Mouse (Mus musculus) midbrain, embryonic 14.5 days (tissue): ENCODE results near the gene Sik3. TPM values are rescaled to one million over a fixed set of nuclear protein-coding genes. Genes with fewer than 3 reads are reported as not detected.
A peak's percentile ranks its signal among the peaks of the same experiment; 100 is the strongest.

ENCODE experiments used
- ATAC-seq: fragments of 200-750 bp; cut with Nextera tagmentation; 2 replicates; pipeline ENCODE4 v1.8.0; 2017; ENCODE audit warnings: moderate number of reproducible peaks, moderate library complexity; ENCODE audit not compliant: low FRiP score, low TSS enrichment
- DNase-seq: peaks from one replicate; pipeline ENCODE4 v3.0.0-alpha.2; 2015
- H3K27ac ChIP-seq: fragments of 300-500 bp; sonication (generic); replicated peaks from 2 replicates; pipeline ENCODE4 v1.5.1; 2014; ENCODE audit warnings: mild to moderate bottlenecking, low read depth, low read length, moderate library complexity
- H3K27me3 ChIP-seq: fragments of 300-500 bp; sonication (generic); 2 replicates; pipeline ENCODE4 v1.6.1; 2014; ENCODE audit warnings: low read length, control low read depth, mixed read lengths; ENCODE audit not compliant: control insufficient read depth, insufficient read depth
- H3K36me3 ChIP-seq: fragments of 300-500 bp; sonication (generic); 2 replicates; pipeline ENCODE4 v1.6.1; 2014; ENCODE audit warnings: low read length, control low read depth; ENCODE audit not compliant: control insufficient read depth, insufficient read depth
- H3K4me1 ChIP-seq: fragments of 300-500 bp; sonication (generic); 2 replicates; pipeline ENCODE4 v1.6.1; 2014; ENCODE audit warnings: mild to moderate bottlenecking, antibody characterized with exemption, low read length, control low read depth; ENCODE audit not compliant: control insufficient read depth, insufficient read depth
- H3K4me2 ChIP-seq: fragments of 300-500 bp; sonication (generic); 2 replicates; pipeline ENCODE4 v1.6.1; 2014; ENCODE audit warnings: mild to moderate bottlenecking, low read length, moderate library complexity
- H3K4me3 ChIP-seq: fragments of 300-500 bp; sonication (generic); replicated peaks from 2 replicates; pipeline ENCODE4 v1.5.1; 2014; ENCODE audit warnings: low read depth, low read length
- H3K9ac ChIP-seq: fragments of 300-500 bp; sonication (generic); replicated peaks from 2 replicates; pipeline ENCODE4 v1.6.1; 2014; ENCODE audit warnings: mild to moderate bottlenecking, low read length, moderate library complexity
- H3K9me3 ChIP-seq: fragments of 300-500 bp; sonication (generic); 2 replicates; pipeline ENCODE4 v1.6.1; 2016; ENCODE audit warnings: low read length, control low read depth, mixed read lengths; ENCODE audit not compliant: control insufficient read depth
- WGBS: fragments of 180-500 bp; shearing (Covaris S2); extraction: QIAGEN DNeasy Blood & Tissue Kit; methylation state at CpG from one replicate; pipeline ENCODE4 v1.1.7; 2014; 5-methylcytosine and 5-hydroxymethylcytosine counted together
- polyA plus RNA-seq: library from polyadenylated mRNA; unstranded; fragments of >200 nt; fragmentation: Nextera tagmentation; extraction: Ambion mirVana; gene quantifications from 2 replicates; pipeline ENCODE4 v1.2.1, GENCODE M21; 2014

The Sik3 gene
- polyA plus RNA-seq, 1 experiment from 2014 or later: 10.3 TPM

DNA sequence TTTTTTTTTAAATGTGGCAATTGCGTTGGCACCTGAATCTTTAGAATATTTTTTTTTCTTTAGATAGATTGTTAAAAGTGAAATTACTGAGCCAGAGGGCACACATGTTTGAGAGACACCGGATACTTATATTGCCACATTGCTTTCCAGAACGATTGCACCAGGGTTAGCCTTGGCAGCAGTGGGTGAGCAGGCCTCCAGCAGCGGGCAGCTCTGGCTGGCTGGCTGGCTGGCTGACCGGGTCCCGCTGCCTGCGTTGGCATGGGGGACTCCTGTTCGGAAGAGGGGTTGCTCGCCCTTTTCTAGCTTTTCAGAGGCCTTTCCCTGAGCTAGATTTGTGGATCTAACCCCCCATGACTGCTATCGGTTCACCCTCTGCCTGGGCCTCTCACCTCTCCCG lies 11.0 kb downstream of the Sik3 start:
- Histone ChIP-seq H3K9ac (no peak overlapping the region), H3K9me3 (no peaks in the 10 kb centered on the region), H3K4me2 (no peak overlapping the region), H3K4me3 (no peak overlapping the region), H3K27ac (no peak overlapping the region), H3K4me1 (no peaks in the 10 kb centered on the region), H3K27me3 (no peaks in the 10 kb centered on the region), H3K36me3 (0 out of 2 replicates have a peak, but pooled peaks cover 7% of the 10 kb centered on the region)
- DNase-seq (no peak), ATAC-seq (no peak)
- WGBS: 97% methylated on average over 11 of the region's 11 CpGs

DNA sequence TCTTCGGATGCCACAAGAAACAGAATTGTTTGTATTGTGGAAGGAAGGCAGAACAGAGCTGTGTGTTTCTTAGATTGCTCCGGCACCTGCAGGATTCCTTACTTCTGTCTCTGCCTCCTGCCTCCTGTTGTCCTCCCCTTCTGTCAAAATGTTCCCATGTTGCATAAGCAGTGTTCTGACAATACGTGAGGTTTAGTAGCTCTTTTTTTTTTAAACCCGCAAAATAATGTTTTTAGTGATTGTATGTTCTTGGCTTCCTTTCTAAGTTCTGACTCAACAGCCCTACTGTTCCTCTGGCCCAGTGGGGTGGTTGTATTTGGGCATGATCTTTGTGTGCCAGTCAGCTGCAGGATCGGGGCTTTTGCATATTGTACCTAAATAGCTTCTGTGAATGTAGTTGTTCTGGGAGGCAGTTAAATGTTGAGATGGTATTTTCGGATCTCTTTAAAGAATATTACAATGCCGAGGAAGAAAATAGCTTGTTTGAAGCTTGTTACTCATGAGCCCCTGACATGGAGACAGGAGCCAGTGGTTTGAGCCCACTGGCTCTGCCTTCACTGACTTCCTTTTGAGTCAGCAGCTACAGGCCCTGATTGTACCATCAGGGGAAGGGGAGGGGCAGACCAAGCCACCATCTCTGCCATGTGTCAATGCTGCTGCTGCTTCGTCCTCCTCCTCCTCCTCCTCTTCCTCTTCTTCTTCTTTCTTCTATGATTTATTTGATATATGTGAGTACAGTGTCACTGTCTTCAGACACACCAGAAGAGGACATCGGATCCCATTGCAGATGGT lies 13.6 kb downstream of the Sik3 start:
- no peak for ATAC-seq
- Histone ChIP-seq H3K9ac (no peak overlapping the region), H3K27me3 (no peaks in the 10 kb centered on the region), H3K4me1 (no peaks in the 10 kb centered on the region), H3K27ac (no peak overlapping the region), H3K4me3 (no peak overlapping the region), H3K36me3 (0 out of 2 replicates have a peak, but pooled peaks cover 4% of the 10 kb centered on the region), H3K4me2 (no peak overlapping the region), H3K9me3 (no peaks in the 10 kb centered on the region)
- DNase-seq: no peak
- WGBS: 90% methylated on average over 9 of the region's 9 CpGs

DNA sequence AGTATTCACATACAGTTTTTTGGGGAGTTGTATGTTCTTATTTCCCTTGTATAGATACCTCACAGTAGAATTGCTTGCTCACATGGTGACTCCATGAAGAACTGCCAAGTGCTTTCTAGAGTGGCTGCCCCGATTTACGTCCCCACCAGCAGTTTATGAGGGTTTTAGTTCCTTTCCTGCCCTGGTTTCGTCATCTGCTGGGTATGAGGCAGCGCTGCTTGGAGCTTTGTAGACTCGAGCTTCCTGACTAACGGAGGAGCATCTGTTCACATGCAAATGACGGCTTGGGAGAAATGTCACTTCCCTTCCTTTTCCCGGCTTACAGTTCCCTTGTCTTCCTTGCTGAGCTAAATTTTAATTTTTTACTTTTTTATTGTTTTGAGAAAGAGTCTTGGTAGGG lies 15.4 kb downstream of the Sik3 start:
- WGBS: 24% methylated on average over 8 of the region's 8 CpGs
- Histone ChIP-seq H3K4me3 (no peak overlapping the region), H3K27ac (no peak overlapping the region), H3K9ac (no peak overlapping the region), H3K4me2 (no peak overlapping the region), H3K27me3 (no peaks in the 10 kb centered on the region), H3K9me3 (no peaks in the 10 kb centered on the region), H3K4me1 (0 out of 2 replicates have a peak, but pooled peaks cover 6% of the 10 kb centered on the region), H3K36me3 (no peaks in the 10 kb centered on the region)
- DNase-seq: peak; percentile 17
- ATAC-seq: no peak

DNA sequence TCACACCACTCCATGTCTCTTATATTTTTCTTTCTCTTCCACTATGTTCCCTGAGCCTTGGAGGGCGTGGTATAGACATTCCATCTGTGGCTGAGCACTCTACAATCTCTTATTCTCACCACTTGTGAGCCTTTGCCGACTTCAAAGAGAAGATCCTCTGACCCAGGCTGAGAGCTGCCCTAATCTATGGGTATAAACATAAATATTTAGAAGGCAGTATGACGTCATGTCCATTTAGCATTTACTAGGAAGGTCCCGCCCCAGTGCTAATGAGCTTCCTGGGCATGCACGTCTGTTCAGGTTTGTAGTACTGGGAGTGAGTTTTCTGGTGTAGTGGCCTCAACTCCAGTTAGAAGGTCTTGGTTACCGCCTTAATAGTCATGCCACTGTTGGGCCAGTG lies 16.9 kb downstream of the Sik3 start:
- no peak for ATAC-seq
- Histone ChIP-seq H3K9ac (no peak overlapping the region), H3K4me1 (0 out of 2 replicates have a peak, but pooled peaks cover 6% of the 10 kb centered on the region), H3K27me3 (no peaks in the 10 kb centered on the region), H3K4me2 (no peak overlapping the region), H3K36me3 (no peaks in the 10 kb centered on the region), H3K27ac (no peak overlapping the region), H3K4me3 (no peak overlapping the region), H3K9me3 (no peaks in the 10 kb centered on the region)
- DNase-seq: no peak
- WGBS: 83% methylated on average over 6 of the region's 6 CpGs

DNA sequence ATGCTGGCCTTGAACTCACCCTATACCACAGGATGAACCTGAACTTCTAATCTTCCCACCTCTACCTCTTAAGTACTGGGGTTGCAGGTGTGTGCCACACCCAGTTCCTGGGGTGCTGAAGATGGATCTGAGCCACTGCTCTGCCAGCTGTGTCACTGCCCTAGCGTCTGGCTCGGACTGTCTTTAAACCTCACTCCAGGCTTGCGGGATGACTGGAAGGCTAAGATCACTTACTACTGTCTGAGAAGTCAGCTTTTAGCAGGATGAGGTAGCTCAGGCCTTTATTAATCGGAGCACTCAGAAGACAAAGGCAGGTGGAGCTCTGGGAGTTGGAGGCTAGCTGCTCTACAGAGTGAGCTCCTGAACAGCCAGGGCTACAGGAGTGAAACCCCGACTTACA lies 17.6 kb downstream of the Sik3 start:
- H3K9ac ChIP-seq: no peak overlapping the region
- no peak overlapping the region for H3K4me3 ChIP-seq
- ATAC-seq (no peak), DNase-seq (no peak)
- H3K36me3 ChIP-seq: no peaks in the 10 kb centered on the region
- no peak overlapping the region for H3K27ac ChIP-seq
- WGBS: 83% methylated on average over 5 of the region's 5 CpGs
- 0 out of 2 replicates have a peak, but pooled peaks cover 6% of the 10 kb centered on the region for H3K4me1 ChIP-seq
- no peak overlapping the region for H3K4me2 ChIP-seq
- H3K27me3 ChIP-seq: no peaks in the 10 kb centered on the region
- no peaks in the 10 kb centered on the region for H3K9me3 ChIP-seq

DNA sequence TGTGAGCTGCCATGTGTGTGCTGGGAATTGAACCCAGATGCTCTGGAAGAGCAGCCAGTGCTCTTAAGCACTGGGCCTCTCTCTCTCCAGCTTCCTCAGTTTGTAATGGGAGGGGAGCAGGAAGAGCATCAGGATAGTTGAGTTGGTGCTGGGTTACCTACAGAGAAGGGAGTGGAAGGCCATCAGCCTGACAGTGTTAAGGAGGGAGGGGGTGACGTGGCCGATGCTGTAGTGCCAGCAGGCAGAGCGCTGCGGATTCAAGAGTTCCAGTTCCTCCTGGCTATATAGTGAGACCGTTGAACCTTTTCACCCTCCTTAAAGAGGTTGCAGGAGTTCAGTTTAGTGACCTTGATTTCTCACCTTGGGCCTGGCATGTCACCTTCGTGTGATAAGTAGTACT lies 18.3 kb downstream of the Sik3 start:
- no peak overlapping the region for H3K4me3 ChIP-seq
- H3K36me3 ChIP-seq: no peaks in the 10 kb centered on the region
- H3K4me1 ChIP-seq: 0 out of 2 replicates have a peak, but pooled peaks cover 6% of the 10 kb centered on the region
- H3K4me2 ChIP-seq: no peak overlapping the region
- DNase-seq (no peak), ATAC-seq (no peak)
- no peaks in the 10 kb centered on the region for H3K9me3 ChIP-seq
- WGBS: 91% methylated on average over 6 of the region's 6 CpGs
- H3K27ac ChIP-seq: no peak overlapping the region
- H3K9ac ChIP-seq: no peak overlapping the region
- no peaks in the 10 kb centered on the region for H3K27me3 ChIP-seq

DNA sequence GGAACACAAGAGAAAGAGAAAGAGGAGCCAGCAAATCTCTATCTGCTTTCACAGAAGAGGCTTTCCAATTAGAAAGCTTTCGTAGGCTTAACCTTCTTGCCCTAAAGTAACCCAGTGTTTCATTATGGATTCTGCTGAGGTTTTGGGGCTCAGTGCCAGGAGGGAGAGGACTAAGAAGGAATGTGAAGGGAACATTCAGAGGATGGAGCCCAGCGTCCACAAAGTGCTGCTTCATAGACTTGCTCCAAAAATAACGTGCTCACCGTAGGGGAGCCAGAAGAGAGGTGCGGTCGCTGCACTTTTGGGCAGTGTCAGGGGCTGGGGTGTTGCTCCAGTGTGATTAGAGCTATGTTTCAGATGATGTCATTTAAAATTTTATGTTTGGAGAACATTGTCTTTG lies 19.6 kb downstream of the Sik3 start:
- no peak overlapping the region for H3K4me2 ChIP-seq
- H3K27me3 ChIP-seq: no peaks in the 10 kb centered on the region
- no peak overlapping the region for H3K9ac ChIP-seq
- H3K27ac ChIP-seq: no peak overlapping the region
- H3K4me3 ChIP-seq: no peak overlapping the region
- H3K9me3 ChIP-seq: no peaks in the 10 kb centered on the region
- H3K4me1 ChIP-seq: 0 out of 2 replicates have a peak, but pooled peaks cover 6% of the 10 kb centered on the region
- H3K36me3 ChIP-seq: no peaks in the 10 kb centered on the region
- no peak for ATAC-seq
- peak; percentile 37 for DNase-seq
- 73% methylated on average over 6 of the region's 6 CpGs for WGBS

DNA sequence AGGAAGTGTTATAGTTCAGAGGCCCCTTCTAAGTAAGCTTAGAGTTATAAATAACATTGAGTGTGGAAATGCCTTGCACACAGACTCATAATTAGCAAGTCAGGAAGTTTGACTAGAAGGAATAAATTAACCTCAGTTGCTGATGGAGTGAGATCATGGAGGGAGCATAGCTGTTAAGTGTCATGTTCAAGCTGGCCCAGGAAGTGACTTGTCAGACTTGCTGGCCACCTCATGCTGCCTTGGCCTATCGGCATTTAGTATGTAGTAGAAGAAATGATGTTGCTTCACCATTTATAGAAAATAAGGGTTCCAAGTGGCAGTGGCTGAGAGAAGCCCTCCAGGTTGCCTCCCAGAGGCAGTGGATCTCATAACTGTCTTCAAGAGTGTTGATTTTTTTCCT lies 20.4 kb downstream of the Sik3 start:
- H3K4me3 ChIP-seq: no peak overlapping the region
- WGBS: 94% methylated on average over 1 of the region's 1 CpGs
- no peak for DNase-seq

DNA sequence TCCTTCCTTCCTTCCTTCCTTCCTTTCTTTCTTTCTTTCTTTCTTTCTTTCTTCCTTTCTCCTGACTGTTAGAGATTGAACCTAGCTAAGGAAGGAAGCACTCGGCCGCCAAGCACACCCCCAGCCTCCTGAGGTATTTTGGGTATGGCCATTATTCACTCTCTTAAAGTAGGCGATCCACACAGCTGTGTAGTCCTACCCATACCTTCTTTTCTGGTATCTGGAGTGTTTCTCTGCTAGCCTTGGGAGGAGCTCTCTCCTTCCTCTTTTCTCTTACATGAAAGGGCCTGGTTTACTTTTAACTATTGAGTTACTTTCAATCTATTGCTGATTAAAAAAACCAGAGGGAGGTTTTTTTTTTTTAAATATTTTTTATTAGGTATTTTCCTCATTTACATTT lies 21.2 kb downstream of the Sik3 start:
- H3K4me3 ChIP-seq: no peak overlapping the region
- H3K9ac ChIP-seq: no peak overlapping the region
- H3K27me3 ChIP-seq: no peaks in the 10 kb centered on the region
- H3K36me3 ChIP-seq: no peaks in the 10 kb centered on the region
- ATAC-seq (no peak), DNase-seq (no peak)
- H3K9me3 ChIP-seq: no peaks in the 10 kb centered on the region
- 0 out of 2 replicates have a peak, but pooled peaks cover 6% of the 10 kb centered on the region for H3K4me1 ChIP-seq
- H3K27ac ChIP-seq: no peak overlapping the region
- H3K4me2 ChIP-seq: no peak overlapping the region
- WGBS: 94% methylated on average over 3 of the region's 3 CpGs

More for the DNA sequence above, 20.4 kb downstream of the Sik3 start:
- ATAC-seq: no peak
- H3K4me2 ChIP-seq: no peak overlapping the region
- H3K36me3 ChIP-seq: no peaks in the 10 kb centered on the region
- H3K9me3 ChIP-seq: no peaks in the 10 kb centered on the region
- 0 out of 2 replicates have a peak, but pooled peaks cover 6% of the 10 kb centered on the region for H3K4me1 ChIP-seq
- no peaks in the 10 kb centered on the region for H3K27me3 ChIP-seq
- no peak overlapping the region for H3K27ac ChIP-seq
- H3K9ac ChIP-seq: no peak overlapping the region
